Mouse (Mus musculus): Measurements from ENCODE around the gene Hsd17b11. TPM values are rescaled to one million over a fixed set of nuclear protein-coding genes. Genes with fewer than 3 reads are reported as not detected.

The Hsd17b11 gene
- polyA plus RNA-seq, 1 experiment from 2014 or later, result 4.2 TPM

DNA sequence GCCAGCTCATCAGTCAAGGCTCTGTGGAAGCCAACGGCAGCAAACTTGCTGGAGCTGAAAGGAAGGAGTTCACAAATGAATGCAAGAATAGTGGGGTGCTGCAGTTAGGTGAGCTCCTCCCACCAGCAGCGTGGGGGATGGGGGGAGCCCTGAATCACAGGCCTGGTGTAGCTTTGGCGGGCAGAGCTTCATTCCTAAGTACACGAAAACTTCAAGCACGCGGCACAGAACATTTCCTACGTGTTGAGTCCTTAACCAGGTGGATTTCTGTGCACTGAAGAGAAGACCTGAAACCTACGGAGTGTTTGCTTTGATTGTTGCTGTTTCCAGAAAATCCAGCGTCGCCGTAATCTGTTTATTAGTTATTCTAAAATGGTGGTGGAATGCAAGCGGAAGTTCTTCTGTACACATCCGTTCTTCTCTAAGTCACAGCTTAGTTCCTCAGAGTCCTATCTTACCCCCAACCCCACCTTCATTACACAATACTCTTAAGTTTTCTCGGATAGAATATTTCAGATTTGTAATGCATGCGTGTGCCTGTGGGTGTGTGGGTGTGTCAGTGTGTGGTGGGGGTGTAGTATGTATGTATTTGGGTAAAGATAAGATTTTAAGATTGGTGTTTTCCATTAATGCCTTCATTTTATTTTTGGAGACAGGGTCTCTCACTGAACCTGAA lies 18.3 kb downstream of the Hsd17b11 start:
- H3K27me3 ChIP-seq (ENCODE audit: insufficient read depth, low read length), result no peaks in the 10 kb centered on the region
- H3K4me1 ChIP-seq (ENCODE audit: insufficient read depth), result no peaks in the 10 kb centered on the region
- ATAC-seq (ENCODE audit: insufficient read depth) (peak; percentile 24; the same call in 1 of the 2 replicates), DNase-seq (peak; percentile 31)
- peaks cover 7% of the 10 kb centered on the region; the same call in 1 of the 2 replicates for H3K36me3 ChIP-seq (ENCODE audit: insufficient read depth)
- H3K9me3 ChIP-seq (ENCODE audit: low read depth, low read length), result no peaks in the 10 kb centered on the region
- H3K4me2 ChIP-seq, result peak overlapping the region; percentile 41
- H3K4me3 ChIP-seq (ENCODE audit: low read depth, low read length), result no peak overlapping the region
- no peak overlapping the region for H3K9ac ChIP-seq
- H3K27ac ChIP-seq (ENCODE audit: low read depth), result no peak overlapping the region
- no peak for TF ChIP-seq CTCF (IDR thresholded peaks at IDR 0.05; ENCODE audit: low read depth)
- 37% methylated on average over 15 of the region's 15 CpGs for WGBS

DNA sequence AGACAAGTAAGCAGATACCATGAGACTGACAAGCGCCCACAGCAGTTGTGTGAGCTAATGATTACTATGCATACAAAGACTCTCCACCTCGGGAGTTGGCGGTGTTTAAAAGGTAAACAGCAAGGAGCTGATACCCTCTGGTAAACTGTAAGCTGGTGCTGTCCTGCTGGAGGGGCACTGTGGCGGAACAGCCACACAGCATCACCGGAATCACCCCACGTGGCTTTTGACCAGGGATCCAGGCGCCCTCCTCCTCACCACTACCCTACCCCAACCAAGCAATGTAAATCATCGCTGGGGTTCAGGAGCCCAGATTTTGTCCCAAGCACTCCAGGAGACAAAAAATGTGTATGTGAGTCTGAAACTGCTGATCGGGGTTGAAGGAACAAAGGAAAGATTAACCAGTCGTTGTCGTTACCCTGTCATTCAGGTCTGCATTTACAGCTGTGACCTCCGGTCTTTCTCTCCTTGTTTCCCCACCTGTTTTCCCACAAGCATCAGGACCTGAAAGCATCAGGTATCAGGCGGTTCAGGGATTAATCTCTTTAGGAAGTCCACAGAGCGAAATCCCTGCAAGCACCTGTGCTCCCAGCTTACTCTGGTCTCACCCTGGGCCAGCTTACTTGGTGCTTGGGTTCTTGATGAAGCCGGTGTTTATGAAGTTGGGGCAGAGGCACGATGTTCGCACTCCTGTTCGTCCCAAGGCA lies 19.0 kb downstream of the Hsd17b11 start:
- TF ChIP-seq CTCF (IDR thresholded peaks at IDR 0.05; ENCODE audit: low read depth), result no peak
- no peak for DNase-seq
- H3K4me2 ChIP-seq, result peak overlapping the region; percentile 41
- no peaks in the 10 kb centered on the region for H3K27me3 ChIP-seq (ENCODE audit: insufficient read depth, low read length)
- H3K9me3 ChIP-seq (ENCODE audit: low read depth, low read length), result no peaks in the 10 kb centered on the region
- H3K9ac ChIP-seq, result no peak overlapping the region
- no peak overlapping the region for H3K27ac ChIP-seq (ENCODE audit: low read depth)
- WGBS, result 33% methylated on average over 18 of the region's 18 CpGs
- peak; percentile 14; the same call in 1 of the 2 replicates for ATAC-seq (ENCODE audit: insufficient read depth)
- H3K4me3 ChIP-seq (ENCODE audit: low read depth, low read length), result no peak overlapping the region
- peaks cover 7% of the 10 kb centered on the region; the same call in 1 of the 2 replicates for H3K36me3 ChIP-seq (ENCODE audit: insufficient read depth)
- H3K4me1 ChIP-seq (ENCODE audit: insufficient read depth), result no peaks in the 10 kb centered on the region

DNA sequence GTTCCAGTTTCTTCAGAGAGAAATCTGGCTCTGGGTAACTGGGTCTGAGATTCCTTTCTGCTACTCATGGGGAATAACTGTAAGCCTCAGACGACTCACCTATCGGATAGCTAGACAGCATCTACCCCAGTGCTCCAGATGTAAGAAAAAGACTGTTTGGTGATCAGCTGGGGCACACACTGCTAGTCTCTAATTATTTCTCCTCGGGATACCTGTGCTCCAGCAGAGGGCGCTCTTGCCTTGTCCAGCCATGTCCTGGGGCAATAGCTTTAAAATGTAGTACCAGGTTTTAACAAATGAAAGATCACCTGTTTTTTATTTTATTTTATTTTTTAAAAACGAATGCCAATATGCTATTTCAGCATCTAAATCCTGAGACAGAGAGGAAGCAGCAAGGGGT lies 22.0 kb downstream of the Hsd17b11 start:
- ATAC-seq (ENCODE audit: insufficient read depth), result no peak
- TF ChIP-seq CTCF (IDR thresholded peaks at IDR 0.05; ENCODE audit: low read depth), result peak; percentile 92
- Histone ChIP-seq H3K27ac (ENCODE audit: low read depth) (no peak overlapping the region), H3K36me3 (ENCODE audit: insufficient read depth) (no peaks in the 10 kb centered on the region; the same call in 1 of the 2 replicates), H3K4me1 (ENCODE audit: insufficient read depth) (no peaks in the 10 kb centered on the region), H3K4me3 (ENCODE audit: low read depth, low read length) (no peak overlapping the region), H3K27me3 (ENCODE audit: insufficient read depth, low read length) (no peaks in the 10 kb centered on the region), H3K9me3 (ENCODE audit: low read depth, low read length) (no peaks in the 10 kb centered on the region), H3K4me2 (no peak overlapping the region), H3K9ac (no peak overlapping the region)
- peak; percentile 93 for DNase-seq
- WGBS, result 4% methylated on average over 5 of the region's 5 CpGs

DNA sequence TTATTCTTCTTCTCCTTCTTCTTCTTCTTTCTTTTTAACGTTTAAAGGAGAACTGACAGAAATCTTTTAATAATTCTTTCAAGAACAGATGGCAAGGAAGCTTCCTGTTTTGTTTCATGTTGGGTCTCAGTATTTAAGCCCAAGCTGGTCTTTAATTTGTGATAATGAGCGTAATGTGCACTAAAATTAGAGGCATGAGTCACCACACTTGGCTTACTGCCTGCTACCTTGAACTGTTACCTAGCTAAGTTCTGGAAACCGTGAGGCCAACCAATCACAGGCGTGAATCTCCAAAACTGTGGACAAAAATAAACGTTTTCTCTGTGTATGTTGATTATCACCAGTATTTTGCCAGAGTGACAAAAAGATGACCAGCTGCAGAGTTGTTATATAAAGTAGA lies 23.0 kb downstream of the Hsd17b11 start:
- Histone ChIP-seq H3K36me3 (ENCODE audit: insufficient read depth) (no peaks in the 10 kb centered on the region; the same call in 1 of the 2 replicates), H3K27ac (ENCODE audit: low read depth) (no peak overlapping the region), H3K9ac (no peak overlapping the region), H3K4me3 (ENCODE audit: low read depth, low read length) (no peak overlapping the region), H3K4me2 (no peak overlapping the region), H3K27me3 (ENCODE audit: insufficient read depth, low read length) (no peaks in the 10 kb centered on the region), H3K9me3 (ENCODE audit: low read depth, low read length) (no peaks in the 10 kb centered on the region), H3K4me1 (ENCODE audit: insufficient read depth) (no peaks in the 10 kb centered on the region)
- ATAC-seq (ENCODE audit: insufficient read depth) (no peak), DNase-seq (no peak)
- WGBS, result 63% methylated on average over 5 of the region's 5 CpGs
- TF ChIP-seq CTCF (IDR thresholded peaks at IDR 0.05; ENCODE audit: low read depth), result no peak

DNA sequence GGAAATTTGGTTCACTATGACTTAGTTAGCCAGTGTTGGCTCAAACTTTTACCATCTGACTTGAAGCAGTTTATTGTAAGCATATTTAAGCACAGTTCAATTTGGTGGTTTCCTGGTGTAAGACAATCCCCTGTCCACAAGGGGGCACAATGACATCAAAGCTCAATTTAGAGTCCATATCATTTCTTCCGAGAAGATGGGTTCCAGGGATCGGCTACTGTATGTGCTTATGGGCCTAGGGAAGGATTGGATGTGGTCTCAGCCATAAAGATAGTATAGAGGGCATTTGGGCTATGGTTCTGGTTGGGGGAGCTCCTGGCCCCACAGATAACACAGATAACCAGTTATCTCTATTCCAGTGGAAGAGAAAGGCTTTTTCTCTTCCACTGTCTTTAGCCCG lies 26.5 kb downstream of the Hsd17b11 start:
- Histone ChIP-seq H3K9me3 (ENCODE audit: low read depth, low read length) (no peaks in the 10 kb centered on the region), H3K27me3 (ENCODE audit: insufficient read depth, low read length) (no peaks in the 10 kb centered on the region), H3K4me1 (ENCODE audit: insufficient read depth) (no peaks in the 10 kb centered on the region), H3K4me2 (no peak overlapping the region), H3K27ac (ENCODE audit: low read depth) (no peak overlapping the region), H3K4me3 (ENCODE audit: low read depth, low read length) (no peak overlapping the region), H3K9ac (no peak overlapping the region), H3K36me3 (ENCODE audit: insufficient read depth) (no peaks in the 10 kb centered on the region)
- TF ChIP-seq CTCF (IDR thresholded peaks at IDR 0.05; ENCODE audit: low read depth), result peak; percentile 66
- DNase-seq (peak; percentile 69), ATAC-seq (ENCODE audit: insufficient read depth) (no peak)
- WGBS, result 47% methylated on average over 3 of the region's 3 CpGs

DNA sequence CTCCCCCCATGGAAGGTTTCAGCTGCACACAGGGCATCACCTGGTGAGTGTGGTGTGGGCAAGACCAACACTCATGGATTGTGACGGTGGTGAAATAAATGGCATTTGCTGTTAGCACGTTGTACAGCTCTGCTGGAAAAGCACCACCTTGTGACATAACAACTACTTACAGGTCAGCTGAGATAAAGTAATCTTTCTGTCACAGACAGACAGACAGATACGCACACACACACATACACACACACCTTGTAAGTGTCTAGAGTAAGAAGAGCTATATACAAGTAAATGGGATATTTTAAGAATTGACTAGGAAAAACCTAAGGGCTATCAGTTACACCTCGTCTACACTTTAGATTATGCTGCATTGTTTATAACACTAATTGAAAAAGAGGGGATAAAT lies 27.1 kb downstream of the Hsd17b11 start:
- WGBS, result 73% methylated on average over 4 of the region's 4 CpGs
- Histone ChIP-seq H3K27ac (ENCODE audit: low read depth) (no peak overlapping the region), H3K4me3 (ENCODE audit: low read depth, low read length) (no peak overlapping the region), H3K27me3 (ENCODE audit: insufficient read depth, low read length) (no peaks in the 10 kb centered on the region), H3K9me3 (ENCODE audit: low read depth, low read length) (no peaks in the 10 kb centered on the region), H3K36me3 (ENCODE audit: insufficient read depth) (peaks cover 3% of the 10 kb centered on the region; the same call in 1 of the 2 replicates), H3K9ac (no peak overlapping the region), H3K4me1 (ENCODE audit: insufficient read depth) (no peaks in the 10 kb centered on the region), H3K4me2 (no peak overlapping the region)
- TF ChIP-seq CTCF (IDR thresholded peaks at IDR 0.05; ENCODE audit: low read depth), result no peak
- ATAC-seq (ENCODE audit: insufficient read depth), result no peak
- no peak for DNase-seq

DNA sequence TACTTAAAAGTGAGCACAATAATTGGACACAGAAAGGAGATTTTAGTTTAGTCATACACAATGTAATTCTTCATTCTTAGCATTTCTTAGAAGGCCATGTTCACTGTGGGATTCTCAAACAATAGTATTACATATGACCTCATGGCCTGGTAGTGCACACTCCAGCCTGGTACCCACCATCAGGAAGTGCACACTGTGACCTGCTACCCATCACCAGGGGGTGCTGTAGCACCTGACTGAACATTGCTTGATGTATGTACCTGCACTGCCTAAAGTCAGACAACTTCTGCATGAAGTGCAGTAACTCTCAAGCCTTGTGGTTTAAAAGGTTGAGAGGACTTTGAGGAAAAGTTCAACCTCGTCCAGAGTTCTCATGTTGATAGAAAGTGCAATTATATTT lies 28.1 kb downstream of the Hsd17b11 start:
- Histone ChIP-seq H3K36me3 (ENCODE audit: insufficient read depth) (peaks cover 3% of the 10 kb centered on the region; the same call in 1 of the 2 replicates), H3K4me3 (ENCODE audit: low read depth, low read length) (no peak overlapping the region), H3K27ac (ENCODE audit: low read depth) (no peak overlapping the region), H3K4me1 (ENCODE audit: insufficient read depth) (no peaks in the 10 kb centered on the region), H3K27me3 (ENCODE audit: insufficient read depth, low read length) (no peaks in the 10 kb centered on the region), H3K9me3 (ENCODE audit: low read depth, low read length) (no peaks in the 10 kb centered on the region), H3K4me2 (no peak overlapping the region), H3K9ac (no peak overlapping the region)
- ATAC-seq (ENCODE audit: insufficient read depth), result no peak
- 71% methylated on average over 1 of the region's 1 CpGs for WGBS
- 0 out of 2 replicates have a peak, but pooled peaks have one; percentile 31 for TF ChIP-seq CTCF (IDR thresholded peaks at IDR 0.05; ENCODE audit: low read depth)
- DNase-seq, result no peak

Data from lung, embryonic 14.5 days (tissue).